Mouse (Mus musculus) brain, embryonic 14.5 days (tissue): ENCODE results near the gene Arv1.

ENCODE experiments used
- CTCF ChIP-seq: fragments of 200-500 bp; IDR thresholded peaks from 2 replicates; pipeline ENCODE4 v1.5.1; 2012; ENCODE audit warnings: inconsistent platforms, mild to moderate bottlenecking, moderate library complexity, borderline replicate concordance; ENCODE audit not compliant: insufficient read depth, insufficient read length; ENCODE audit errors: extremely low read depth
- POLR2A ChIP-seq: fragments of 200-500 bp; IDR thresholded peaks from 2 replicates; pipeline ENCODE4 v1.6.1; 2012; ENCODE audit warnings: mild to moderate bottlenecking, inconsistent platforms, borderline replicate concordance; ENCODE audit not compliant: poor library complexity, insufficient read depth, insufficient read length, severe bottlenecking; ENCODE audit errors: extremely low read depth

- TF ChIP-seq CTCF (no peak), POLR2A (no peak)
These were observed 8.7 kb upstream of the Arv1 start for GRCm38 (mm10) chr8:124713207-124713606.
